In the genomic region with DNA sequence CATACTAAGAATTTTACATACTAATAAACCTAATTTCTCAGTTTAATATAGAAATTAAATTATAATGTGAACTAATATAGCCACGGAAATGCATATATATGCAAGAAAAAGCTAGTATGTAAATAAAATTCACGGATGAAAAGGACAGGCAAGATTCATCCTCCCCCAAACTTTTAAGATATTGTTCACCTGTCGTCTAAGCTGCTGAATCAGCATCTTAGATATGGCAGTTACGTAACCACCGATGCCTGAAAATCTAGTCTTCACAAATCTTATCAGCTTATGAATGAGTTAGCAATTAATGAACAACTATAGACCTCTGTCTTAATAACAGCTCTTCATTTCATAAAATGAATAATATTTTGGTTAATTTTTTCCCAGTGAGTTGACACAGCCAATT, we compare ENCODE assay signal across 21 mouse cellular contexts.
DNase-seq lines count a peak whose midpoint lies in the region; TF ChIP-seq lines count a peak whose summit lies in the region.
"Had no signal": no experiment of that assay in that cellular context is flagged by ENCODE, and none has a peak within 500 bp of the region (broad histone marks: within the 10 kb centered on the region; RNA-seq: fewer than 3 reads in every experiment).

No protein-coding gene starts in this region.

- H3K4me1 ChIP-seq in CH12.LX (ENCODE audit: control insufficient read depth in 1 of 2, insufficient read depth in 2 of 2) (no peaks in the 10 kb centered on the region), ES-E14 (ENCODE audit: control insufficient read depth in 2 of 2, insufficient read depth in 2 of 2, low read length in 2 of 2, poor library complexity in 1 of 2) (peaks cover 0 to 3% of the 10 kb centered on the region in 2 experiments; a peak in 1 of 4 replicates), MEL (ENCODE audit: control insufficient read depth in 1 of 2, insufficient read depth in 2 of 2, low read length in 2 of 2) (no peaks in the 10 kb centered on the region)

- no peak for TF ChIP-seq CTCF in CH12.LX (conservative IDR thresholded peaks at IDR 0.05 in 1 of 2, IDR thresholded peaks at IDR 0.05 in 1 of 2; ENCODE audit: low read depth in 2 of 2, low read length in 2 of 2)
- TF ChIP-seq CTCF in MEL (IDR thresholded peaks at IDR 0.05 in 2 of 3, conservative IDR thresholded peaks at IDR 0.05 in 1 of 3; ENCODE audit: control insufficient read depth in 1 of 3, insufficient read depth in 1 of 3, low read depth in 2 of 3, low read length in 3 of 3, poor library complexity in 1 of 3, severe bottlenecking in 1 of 3) = no peak

- H3K27me3 ChIP-seq in CH12.LX (replicated peaks) (no peaks in the 10 kb centered on the region), MEL (ENCODE audit: control insufficient read depth in 1 of 2, insufficient read depth in 2 of 2, low read length in 2 of 2) (no peaks in the 10 kb centered on the region)
- H3K27me3 ChIP-seq: Patski had no signal

- no peak overlapping the region for H3K9ac ChIP-seq in CH12.LX (ENCODE audit: insufficient read depth, low read depth)
- H3K9ac ChIP-seq in ES-E14 (ENCODE audit: insufficient read depth, low read depth, low read length, poor library complexity, severe bottlenecking) = no peak overlapping the region
- no peak overlapping the region for H3K9ac ChIP-seq in MEL (ENCODE audit: control insufficient read depth, low read depth, low read length, poor library complexity, severe bottlenecking)

- H3K4me3 ChIP-seq in CH12.LX (replicated peaks in 1 of 3; ENCODE audit: low read depth in 2 of 3, low read length in 2 of 3, poor library complexity in 1 of 3) (no peak overlapping the region), ES-E14 (ENCODE audit: insufficient read depth in 1 of 2, low read depth in 1 of 2, low read length in 2 of 2, poor library complexity in 1 of 2, severe bottlenecking in 1 of 2) (no peak overlapping the region), MEL (ENCODE audit: control insufficient read depth in 1 of 2, insufficient read depth in 1 of 2, low read depth in 2 of 2, low read length in 2 of 2) (no peak overlapping the region)

- H3K9me3 ChIP-seq in CH12.LX (replicated peaks; ENCODE audit: low read length) = no peaks in the 10 kb centered on the region
- no peaks in the 10 kb centered on the region for H3K9me3 ChIP-seq in ES-E14 (ENCODE audit: control insufficient read depth, insufficient read depth, low read depth, low read length)
- no peaks in the 10 kb centered on the region for H3K9me3 ChIP-seq in MEL (replicated peaks; ENCODE audit: insufficient read depth, low read length)
- H3K9me3 ChIP-seq: G1E had no signal

- no peak overlapping the region for H3K27ac ChIP-seq in CH12.LX (ENCODE audit: insufficient read depth, low read depth)
- no peak overlapping the region for H3K27ac ChIP-seq in ES-E14 (ENCODE audit: insufficient read depth, low read depth, low read length, poor library complexity, severe bottlenecking)
- no peak overlapping the region for H3K27ac ChIP-seq in MEL (ENCODE audit: control insufficient read depth, low read depth, low read length)

- H3K4me2 ChIP-seq in CH12.LX (ENCODE audit: insufficient read depth, low read depth, poor library complexity, severe bottlenecking) = no peak overlapping the region

- DNase-seq in CH12.LX (ENCODE audit: extremely low read depth) (no peak), ES-E14 (ENCODE audit: low read depth, low spot score) (no peak), MEL (ENCODE audit: low read depth, low spot score) (no peak)
- no peak for DNase-seq in cerebellum, adult 11 months
- DNase-seq in kidney, adult 18-20 months = no peak
- DNase-seq in ovary, postnatal 14 days (ENCODE audit: low spot score) = no peak
- DNase-seq: adrenal gland, adult 2 months; adrenal gland, adult 8-10 months; adrenal gland, postnatal 10 days; adrenal gland, postnatal 14 days; adrenal gland, postnatal 25 days; adrenal gland, postnatal 36 days; B cell, adult 2 months; cerebellum, adult 11-12 months; cerebellum, adult 18-20 months; cerebellum, adult 2 months; cerebellum, adult 8-10 months; cerebellum, adult 9-10 months; cerebellum, adult 9-11 months had no signal

- no peak for TF ChIP-seq EP300 in CH12.LX (IDR thresholded peaks at IDR 0.05; ENCODE audit: low read length)
- TF ChIP-seq EP300 in MEL (IDR thresholded peaks at IDR 0.05; ENCODE audit: low read depth in 1 of 2, low read length in 2 of 2) = no peak

- in situ Hi-C loops in CH12.LX (cut with MboI; ENCODE audit: low pct_ligation_motif_present, low pct_unique_long_range_greater_than_20kb, low sequenced_read_pairs) (no loop called here), ES-E14 (cut with MboI; ENCODE audit: low sequenced_read_pairs in 2 of 2, unreplicated experiment in 2 of 2) (no loop called here)

- dilution Hi-C loops in CH12.LX (cut with MboI; ENCODE audit: extremely low pct_ligation_motif_present, extremely low pct_unique_long_range_greater_than_20kb, low sequenced_read_pairs) = no loop called here

- TF ChIP-seq POLR2A in CH12.LX (IDR thresholded peaks at IDR 0.05; ENCODE audit: low read depth, low read length) (no peak), MEL (IDR thresholded peaks at IDR 0.05; ENCODE audit: control insufficient read depth in 1 of 2, insufficient read depth in 1 of 2, low read depth in 1 of 2, low read length in 2 of 2, poor library complexity in 1 of 2) (no peak)

- no peak for TF ChIP-seq RAD21 in CH12.LX (IDR thresholded peaks at IDR 0.05; ENCODE audit: low read depth, low read length)
- no peak for TF ChIP-seq RAD21 in MEL (IDR thresholded peaks at IDR 0.05; ENCODE audit: low read depth, low read length)

- H3K36me3 ChIP-seq in CH12.LX (replicated peaks in 1 of 2; ENCODE audit: control insufficient read depth in 1 of 2, insufficient read depth in 1 of 2, low read length in 1 of 2) = peaks cover 48 to 79% of the 10 kb centered on the region in 2 experiments
- peaks cover 4% of the 10 kb centered on the region; the same call in 1 of the 2 replicates for H3K36me3 ChIP-seq in ES-E14 (ENCODE audit: control insufficient read depth, insufficient read depth, low read length, poor library complexity, severe bottlenecking)
- H3K36me3 ChIP-seq in MEL (ENCODE audit: control insufficient read depth in 1 of 2, insufficient read depth in 2 of 2, low read length in 2 of 2) = no peaks in the 10 kb centered on the region; a peak in 1 of 4 replicates

- H3K79me2 ChIP-seq in CH12.LX (replicated peaks; ENCODE audit: control insufficient read depth, extremely low read depth, insufficient read depth, poor library complexity, severe bottlenecking) (no peaks in the 10 kb centered on the region), MEL (ENCODE audit: control insufficient read depth, insufficient read depth, low read length, poor library complexity) (no peaks in the 10 kb centered on the region)

TF ChIP-seq in CH12.LX, 34 proteins besides CTCF, POLR2A, EP300 and RAD21:
- TF ChIP-seq MXI1 (IDR thresholded peaks at IDR 0.05; ENCODE audit: low read depth, low read length) (no peak), MAFK (IDR thresholded peaks at IDR 0.05; ENCODE audit: insufficient replicate concordance, low read length) (peak; percentile 90), USF2 (conservative IDR thresholded peaks at IDR 0.05; ENCODE audit: low read depth, low read length) (no peak)

TF ChIP-seq in ES-E14, 5 proteins besides CTCF, POLR2A, EP300 and RAD21:
- TF ChIP-seq HCFC1 (IDR thresholded peaks at IDR 0.05; ENCODE audit: borderline replicate concordance, insufficient read depth, low read length) (no peak), MAFK (IDR thresholded peaks at IDR 0.05; ENCODE audit: insufficient read depth, low read depth, low read length) (peak; percentile 69), ZNF384 (IDR thresholded peaks at IDR 0.05; ENCODE audit: low read depth, low read length) (no peak), CHD2 (IDR thresholded peaks at IDR 0.05; ENCODE audit: low read depth, low read length) (no peak), ZC3H11A (IDR thresholded peaks at IDR 0.05; ENCODE audit: borderline replicate concordance, low read depth, low read length) (no peak)

TF ChIP-seq in MEL, 35 proteins besides CTCF, POLR2A, EP300 and RAD21:
- TF ChIP-seq SMC3 (IDR thresholded peaks at IDR 0.05; ENCODE audit: low read depth, low read length) (no peak), MXI1 (IDR thresholded peaks at IDR 0.05; ENCODE audit: low read depth, low read length) (no peak), MAZ (IDR thresholded peaks at IDR 0.05; ENCODE audit: low read depth, low read length) (no peak), MAFK (IDR thresholded peaks at IDR 0.05; ENCODE audit: borderline replicate concordance, low read depth, low read length) (0 out of 2 replicates have a peak, but pooled peaks have one; percentile 26), NELFE (IDR thresholded peaks at IDR 0.05; ENCODE audit: low read depth, low read length) (no peak)
TF ChIP-seq in MEL: peak in this region for 1.

Comparison
In these comparisons a context has a peak if more than half of its experiments do, and no peak if none do; other contexts are left out.
1. Of the 35 proteins assayed by ChIP-seq in both MEL and CH12.LX: peak only in MEL: none; only in CH12.LX: none; in both: MAFK; in neither: 34.